Mouse (Mus musculus): ENCODE data around the gene Phf3.

Gene Phf3

GRCm38 (mm10) chr1:30847706-30848105 lies 26.0 kb downstream of the Phf3 start:
- no peak; the same call in 1 of the 2 replicates for TF ChIP-seq NANOG (IDR thresholded peaks at IDR 0.05; ENCODE audit: borderline replicate concordance, low read length)
- TF ChIP-seq POU5F1 (IDR thresholded peaks at IDR 0.05; ENCODE audit: borderline replicate concordance, low read length): no peak
- TF ChIP-seq CTCF (conservative IDR thresholded peaks at IDR 0.05; ENCODE audit: low read length): no peak
- Histone ChIP-seq H3K36me3 (ENCODE audit: insufficient read depth, low read length) (peaks cover 34% of the 10 kb centered on the region), H3K4me1 (replicated peaks; ENCODE audit: low read depth, low read length) (peaks cover 65% of the 10 kb centered on the region), H3K4me3 (replicated peaks; ENCODE audit: low read length) (no peak overlapping the region), H3K27me3 (ENCODE audit: insufficient read depth, low read length) (no peaks in the 10 kb centered on the region), H3K9me3 (ENCODE audit: low read length) (no peaks in the 10 kb centered on the region)

DNA sequence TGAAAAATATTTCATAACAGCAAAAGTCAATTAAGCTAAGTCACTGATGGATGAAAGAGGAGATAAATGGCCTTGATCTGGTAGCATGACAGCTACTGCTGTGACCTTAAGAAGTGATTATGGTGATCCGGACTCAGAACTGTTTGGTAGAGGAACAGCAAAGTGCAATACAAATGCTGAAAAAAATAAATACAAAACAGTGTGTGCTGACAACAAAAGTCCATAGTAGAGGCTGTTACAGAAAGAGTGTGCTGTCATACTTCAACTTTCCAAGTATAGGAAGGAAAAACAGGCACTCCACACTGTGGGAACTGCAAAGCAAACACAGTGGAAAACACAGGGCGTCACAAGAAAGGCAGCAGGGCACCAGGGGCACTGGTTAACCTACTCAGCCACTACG lies 34.1 kb downstream of the Phf3 start:
- peaks cover 71% of the 10 kb centered on the region for H3K36me3 ChIP-seq (ENCODE audit: insufficient read depth, low read length)
- no peaks in the 10 kb centered on the region for H3K9me3 ChIP-seq (ENCODE audit: low read length)
- TF ChIP-seq NANOG (IDR thresholded peaks at IDR 0.05; ENCODE audit: borderline replicate concordance, low read length) (no peak), POU5F1 (IDR thresholded peaks at IDR 0.05; ENCODE audit: borderline replicate concordance, low read length) (no peak), CTCF (conservative IDR thresholded peaks at IDR 0.05; ENCODE audit: low read length) (no peak)
- H3K27me3 ChIP-seq (ENCODE audit: insufficient read depth, low read length): no peaks in the 10 kb centered on the region
- peaks cover 2% of the 10 kb centered on the region; the same call in 1 of the 2 replicates for H3K4me1 ChIP-seq (replicated peaks; ENCODE audit: low read depth, low read length)
- H3K4me3 ChIP-seq (replicated peaks; ENCODE audit: low read length): no peak overlapping the region

GRCm38 (mm10) chr1:30835512-30835911 lies 38.2 kb downstream of the Phf3 start:
- peaks cover 72% of the 10 kb centered on the region for H3K36me3 ChIP-seq (ENCODE audit: insufficient read depth, low read length)
- H3K9me3 ChIP-seq (ENCODE audit: low read length): no peaks in the 10 kb centered on the region
- H3K4me3 ChIP-seq (replicated peaks; ENCODE audit: low read length): no peak overlapping the region
- TF ChIP-seq CTCF (conservative IDR thresholded peaks at IDR 0.05; ENCODE audit: low read length) (no peak), NANOG (IDR thresholded peaks at IDR 0.05; ENCODE audit: borderline replicate concordance, low read length) (no peak)
- no peaks in the 10 kb centered on the region for H3K27me3 ChIP-seq (ENCODE audit: insufficient read depth, low read length)
- peaks cover 3% of the 10 kb centered on the region for H3K4me1 ChIP-seq (replicated peaks; ENCODE audit: low read depth, low read length)

DNA sequence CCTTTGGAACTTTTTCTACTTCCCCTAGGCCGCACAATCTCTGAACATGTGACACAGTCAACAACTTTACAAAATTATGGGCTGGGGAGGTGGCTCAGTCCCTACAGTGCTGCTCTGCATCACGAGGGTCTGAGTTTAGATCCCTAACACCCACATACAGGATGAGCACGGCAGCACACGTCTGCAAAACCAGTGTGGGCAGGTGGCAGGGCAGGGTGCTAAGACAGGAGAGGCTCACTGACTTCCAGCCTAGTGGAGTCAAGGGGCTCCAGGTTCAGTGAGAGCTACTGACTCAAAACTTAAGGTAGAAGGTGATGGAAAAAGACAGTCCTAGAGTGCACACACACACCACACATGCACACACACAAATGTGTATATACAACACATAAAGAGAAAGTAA lies 40.9 kb downstream of the Phf3 start:
- no peak for TF ChIP-seq NANOG (IDR thresholded peaks at IDR 0.05; ENCODE audit: borderline replicate concordance, low read length)
- no peak for TF ChIP-seq POU5F1 (IDR thresholded peaks at IDR 0.05; ENCODE audit: borderline replicate concordance, low read length)
- TF ChIP-seq CTCF (conservative IDR thresholded peaks at IDR 0.05; ENCODE audit: low read length): no peak
- H3K27me3 ChIP-seq (ENCODE audit: insufficient read depth, low read length): no peaks in the 10 kb centered on the region
- H3K4me1 ChIP-seq (replicated peaks; ENCODE audit: low read depth, low read length): peaks cover 3% of the 10 kb centered on the region

DNA sequence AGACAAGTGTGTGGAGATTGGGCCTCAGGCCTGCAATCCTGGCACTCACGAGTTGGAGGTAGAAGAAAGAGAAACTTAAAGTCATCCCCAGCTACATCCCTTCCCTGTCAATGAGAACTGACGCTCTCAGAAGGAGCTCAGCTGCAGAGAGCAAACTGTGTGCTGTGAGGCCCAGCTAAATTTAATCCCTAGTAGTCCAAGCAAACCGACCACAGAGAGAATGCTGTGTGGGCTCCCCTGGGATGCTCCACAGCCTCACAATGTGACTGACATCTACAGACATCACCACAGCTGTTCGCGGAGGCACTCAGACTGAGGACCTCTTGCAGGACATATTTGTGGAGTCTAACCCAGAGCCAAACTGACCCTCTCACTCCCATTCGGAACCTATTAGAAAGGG lies 54.3 kb downstream of the Phf3 start:
- Histone ChIP-seq H3K4me1 (replicated peaks; ENCODE audit: low read depth, low read length) (peaks cover 10% of the 10 kb centered on the region), H3K36me3 (ENCODE audit: insufficient read depth, low read length) (peaks cover 73% of the 10 kb centered on the region), H3K27me3 (ENCODE audit: insufficient read depth, low read length) (no peaks in the 10 kb centered on the region), H3K9me3 (ENCODE audit: low read length) (no peaks in the 10 kb centered on the region), H3K4me3 (replicated peaks; ENCODE audit: low read length) (no peak overlapping the region)
- TF ChIP-seq POU5F1 (IDR thresholded peaks at IDR 0.05; ENCODE audit: borderline replicate concordance, low read length) (no peak), NANOG (IDR thresholded peaks at IDR 0.05; ENCODE audit: borderline replicate concordance, low read length) (no peak), CTCF (conservative IDR thresholded peaks at IDR 0.05; ENCODE audit: low read length) (no peak)

More for the DNA sequence above, 40.9 kb downstream of the Phf3 start:
- peaks cover 79% of the 10 kb centered on the region for H3K36me3 ChIP-seq (ENCODE audit: insufficient read depth, low read length)
- no peaks in the 10 kb centered on the region for H3K9me3 ChIP-seq (ENCODE audit: low read length)
- H3K4me3 ChIP-seq (replicated peaks; ENCODE audit: low read length): no peak overlapping the region

DNA sequence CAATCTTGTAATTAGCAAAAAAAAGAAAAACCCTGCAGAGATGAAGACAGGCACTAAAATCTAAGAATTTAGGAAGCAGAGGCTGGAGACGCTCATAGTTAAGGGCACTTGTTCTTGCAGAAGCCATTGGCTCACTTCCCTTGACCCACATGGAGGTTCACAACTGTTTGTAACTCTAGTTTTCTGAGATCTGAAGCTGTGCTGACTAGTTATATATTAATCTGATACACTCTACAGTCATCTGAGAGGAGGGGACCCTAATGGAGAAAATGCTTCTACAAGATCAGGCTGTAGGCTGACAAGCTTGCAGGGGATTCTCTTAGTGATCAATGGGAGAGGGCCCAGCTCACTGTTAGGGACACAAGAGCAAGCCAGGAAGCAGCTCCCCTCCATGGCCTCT lies 58.1 kb downstream of the Phf3 start:
- TF ChIP-seq CTCF (conservative IDR thresholded peaks at IDR 0.05; ENCODE audit: low read length) (no peak), NANOG (IDR thresholded peaks at IDR 0.05; ENCODE audit: borderline replicate concordance, low read length) (no peak), POU5F1 (IDR thresholded peaks at IDR 0.05; ENCODE audit: borderline replicate concordance, low read length) (no peak)
- no peak overlapping the region for H3K4me3 ChIP-seq (replicated peaks; ENCODE audit: low read length)
- peaks cover 10% of the 10 kb centered on the region for H3K4me1 ChIP-seq (replicated peaks; ENCODE audit: low read depth, low read length)
- H3K36me3 ChIP-seq (ENCODE audit: insufficient read depth, low read length): peaks cover 84% of the 10 kb centered on the region
- H3K27me3 ChIP-seq (ENCODE audit: insufficient read depth, low read length): no peaks in the 10 kb centered on the region
- H3K9me3 ChIP-seq (ENCODE audit: low read length): no peaks in the 10 kb centered on the region

DNA sequence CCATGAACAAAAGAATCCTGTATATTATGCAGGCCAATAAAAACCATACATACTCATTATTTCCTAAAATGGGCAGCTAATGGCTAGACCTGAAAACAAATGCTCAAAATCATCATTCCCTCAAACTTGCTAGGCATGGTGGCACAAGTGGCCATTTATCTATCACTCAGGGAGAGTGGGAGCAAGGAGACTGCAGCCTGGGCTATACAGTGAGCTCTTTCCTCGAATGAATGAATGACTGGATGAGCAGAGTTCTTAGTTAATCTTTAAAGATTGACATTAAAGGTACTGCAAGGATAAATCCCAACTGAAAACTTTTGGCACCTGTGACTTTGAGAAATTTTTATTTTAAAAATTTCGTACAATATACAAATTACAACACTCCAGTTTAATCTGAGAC lies 58.7 kb downstream of the Phf3 start:
- no peak for TF ChIP-seq NANOG (IDR thresholded peaks at IDR 0.05; ENCODE audit: borderline replicate concordance, low read length)
- no peak for TF ChIP-seq POU5F1 (IDR thresholded peaks at IDR 0.05; ENCODE audit: borderline replicate concordance, low read length)
- TF ChIP-seq CTCF (conservative IDR thresholded peaks at IDR 0.05; ENCODE audit: low read length): no peak
- no peak overlapping the region for H3K4me3 ChIP-seq (replicated peaks; ENCODE audit: low read length)
- H3K36me3 ChIP-seq (ENCODE audit: insufficient read depth, low read length): peaks cover 84% of the 10 kb centered on the region
- peaks cover 10% of the 10 kb centered on the region for H3K4me1 ChIP-seq (replicated peaks; ENCODE audit: low read depth, low read length)
- no peaks in the 10 kb centered on the region for H3K9me3 ChIP-seq (ENCODE audit: low read length)
- H3K27me3 ChIP-seq (ENCODE audit: insufficient read depth, low read length): no peaks in the 10 kb centered on the region

DNA sequence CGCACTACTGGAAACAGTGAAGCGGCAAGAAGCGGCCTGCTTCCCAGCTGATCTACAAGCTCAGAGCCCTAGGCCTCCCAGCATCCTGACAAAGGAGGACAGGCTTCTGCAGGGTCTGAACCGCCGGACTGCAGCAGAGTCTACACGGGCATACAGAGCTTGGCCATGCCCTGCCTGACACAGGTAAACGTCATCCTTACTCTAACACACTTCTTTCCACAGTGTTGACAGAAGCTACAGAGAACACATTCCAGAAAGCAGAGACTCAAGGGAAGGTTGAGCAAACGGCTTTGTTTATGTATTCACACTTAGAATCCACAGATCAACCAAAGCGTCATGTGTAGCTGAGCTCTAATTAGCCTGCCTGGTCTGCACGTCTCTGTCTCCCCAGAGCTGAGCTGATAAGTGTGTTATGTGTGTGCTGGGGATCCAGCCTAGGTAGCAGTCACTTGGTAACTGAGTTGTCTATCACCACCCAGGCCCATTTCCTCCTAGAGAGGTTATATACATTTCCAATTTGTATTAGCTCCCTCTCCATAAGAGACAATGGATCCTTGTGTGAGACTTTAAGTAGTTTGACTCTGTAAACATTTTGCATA lies 65.5 kb downstream of the Phf3 start:
- peaks cover 29% of the 10 kb centered on the region for H3K4me1 ChIP-seq (replicated peaks; ENCODE audit: low read depth, low read length)
- H3K9me3 ChIP-seq (ENCODE audit: low read length): no peaks in the 10 kb centered on the region
- TF ChIP-seq POU5F1 (IDR thresholded peaks at IDR 0.05; ENCODE audit: borderline replicate concordance, low read length): no peak
- no peak for TF ChIP-seq NANOG (IDR thresholded peaks at IDR 0.05; ENCODE audit: borderline replicate concordance, low read length)
- TF ChIP-seq CTCF (conservative IDR thresholded peaks at IDR 0.05; ENCODE audit: low read length): no peak
- no peak overlapping the region for H3K4me3 ChIP-seq (replicated peaks; ENCODE audit: low read length)
- peaks cover 88% of the 10 kb centered on the region for H3K36me3 ChIP-seq (ENCODE audit: insufficient read depth, low read length)
- no peaks in the 10 kb centered on the region for H3K27me3 ChIP-seq (ENCODE audit: insufficient read depth, low read length)
